Mouse (Mus musculus): ENCODE measurements around the gene Fbn1.

Fbn1 gene

DNA sequence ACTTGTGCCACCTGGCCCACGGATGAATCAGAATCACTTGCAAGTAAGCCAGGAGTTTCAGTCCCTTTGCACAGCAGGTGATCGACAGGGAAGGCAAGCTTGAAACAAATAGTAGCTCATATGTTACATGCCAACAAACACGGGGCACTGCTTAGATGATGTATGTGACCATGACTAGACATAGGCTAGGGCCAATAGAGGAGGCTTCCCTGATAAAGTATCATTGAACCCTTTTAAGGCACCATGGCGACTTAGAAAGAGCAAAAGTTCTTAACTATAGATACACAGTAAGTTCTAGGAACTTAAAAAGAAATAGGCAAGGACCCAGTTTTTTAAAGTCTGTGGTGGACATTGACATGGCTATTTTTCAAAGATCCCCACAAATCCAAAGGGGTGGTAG lies at the start of gene Fbn1:
Gene Fbn1 (minus strand): TSS at position 101 of the 400 bp plus-strand sequence.
- no peak for DNase-seq (ENCODE audit: low spot score)

DNA sequence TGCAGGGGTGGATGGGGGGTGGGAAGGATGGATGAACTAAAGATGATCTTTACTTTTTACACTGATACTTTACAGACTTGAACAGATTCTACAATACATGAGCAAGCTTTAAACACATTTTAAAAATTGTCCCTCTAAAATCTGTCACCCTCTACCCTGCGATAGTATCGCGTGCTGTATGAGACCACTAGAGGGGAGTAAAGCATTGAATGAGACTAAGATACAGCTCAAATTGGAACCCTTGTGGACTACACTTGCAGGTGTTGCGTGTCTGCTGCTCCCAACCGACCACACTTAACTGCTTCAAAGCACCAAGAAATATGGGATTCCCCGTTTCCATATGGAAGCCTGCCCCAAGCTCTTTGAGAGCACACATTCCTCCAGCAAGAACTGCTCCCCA lies 48.0 kb upstream of the Fbn1 start:
- no peak for DNase-seq (ENCODE audit: low spot score)

DNA sequence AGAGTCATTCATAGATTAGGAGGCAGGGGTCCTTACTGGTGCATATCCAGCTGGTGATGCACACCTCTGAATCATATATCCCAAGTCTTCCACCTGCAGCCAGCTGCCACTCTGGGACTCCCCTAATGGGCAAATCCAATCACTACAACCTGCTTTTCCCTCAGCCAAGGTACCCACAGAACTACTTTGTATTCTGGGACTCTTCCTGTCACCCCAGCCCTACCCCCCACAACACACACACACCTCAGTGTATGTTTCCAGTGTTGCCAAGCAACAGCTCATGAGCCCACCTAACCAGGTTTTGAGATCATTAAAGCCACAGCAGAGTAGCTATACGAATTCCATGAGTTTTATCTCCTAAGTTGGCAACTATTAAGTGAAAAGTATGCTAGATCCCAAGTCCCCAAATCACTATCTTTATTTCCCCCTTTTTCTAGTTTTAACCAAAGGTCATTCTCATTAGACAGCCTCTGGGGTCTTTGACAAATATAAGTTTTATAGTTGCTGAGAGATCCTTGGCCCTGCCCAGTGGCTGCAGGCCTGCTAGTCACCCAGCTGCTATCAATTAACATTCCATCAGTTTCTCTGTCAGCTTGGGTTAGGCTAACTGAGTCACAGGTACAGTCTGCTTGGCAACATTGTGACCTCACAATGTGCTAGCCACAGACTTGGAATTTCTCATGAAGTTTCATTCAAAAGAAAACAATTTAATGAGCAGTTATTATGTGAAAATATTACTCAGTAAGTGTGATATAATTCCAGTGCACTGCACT lies 41.2 kb upstream of the Fbn1 start:
- DNase-seq (ENCODE audit: low spot score): no peak

DNA sequence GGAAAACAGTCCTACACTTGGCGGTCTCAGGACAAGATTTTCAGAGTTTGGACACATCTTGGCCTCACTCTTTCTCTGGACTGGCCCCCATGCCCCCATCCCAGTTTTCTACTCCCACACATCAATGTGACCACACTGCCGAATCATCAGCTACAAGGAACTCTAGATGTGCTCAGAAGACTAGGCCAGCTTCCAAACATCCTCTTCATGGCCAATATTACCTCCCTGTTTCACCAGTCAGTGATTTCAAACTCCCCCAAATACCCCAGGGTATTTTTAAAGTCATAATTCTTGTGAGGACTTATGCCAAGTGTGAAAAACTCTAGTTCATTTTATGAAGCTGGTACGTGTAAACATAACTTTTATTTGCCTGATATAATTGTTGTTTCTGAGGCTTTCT lies 37.2 kb upstream of the Fbn1 start:
- DNase-seq (ENCODE audit: low spot score): no peak

DNA sequence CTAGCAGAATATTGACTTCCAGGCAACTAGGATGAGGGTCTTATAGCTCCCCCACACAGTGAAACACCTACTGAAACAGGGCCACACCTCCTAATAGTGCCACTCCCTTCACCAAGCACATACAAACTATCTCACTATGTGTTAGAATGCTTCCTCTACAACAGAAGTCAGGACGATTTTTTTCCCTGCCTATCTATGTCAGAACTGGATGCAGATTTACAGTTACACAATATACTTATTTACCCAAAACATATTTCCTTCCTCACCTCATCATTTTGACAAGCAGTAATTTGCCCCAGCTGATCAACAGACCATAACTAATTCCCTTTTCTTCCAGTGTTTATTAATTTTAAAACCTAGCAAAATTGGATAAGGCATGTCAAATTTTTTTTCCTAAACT lies 35.9 kb upstream of the Fbn1 start:
- no peak for DNase-seq (ENCODE audit: low spot score)

DNA sequence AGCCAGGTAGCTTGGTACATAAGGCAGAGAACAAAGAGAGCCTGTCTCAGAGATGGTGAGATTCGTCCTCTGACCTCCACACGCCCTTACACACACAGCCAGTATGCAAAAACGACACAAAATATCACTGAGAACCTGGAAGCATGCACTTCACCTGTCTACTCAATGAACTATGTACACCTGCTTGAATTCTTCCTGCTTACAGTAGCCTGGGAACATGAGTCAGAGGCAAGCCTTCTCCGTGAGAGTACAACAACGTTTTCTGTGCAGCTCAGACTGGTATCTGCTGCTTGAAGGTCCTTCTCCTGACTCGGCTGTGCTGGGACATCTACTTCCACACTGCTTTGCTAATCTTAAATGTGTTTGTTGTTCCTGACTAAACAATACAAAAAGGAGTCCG lies 33.7 kb upstream of the Fbn1 start:
- no peak for DNase-seq (ENCODE audit: low spot score)

DNA sequence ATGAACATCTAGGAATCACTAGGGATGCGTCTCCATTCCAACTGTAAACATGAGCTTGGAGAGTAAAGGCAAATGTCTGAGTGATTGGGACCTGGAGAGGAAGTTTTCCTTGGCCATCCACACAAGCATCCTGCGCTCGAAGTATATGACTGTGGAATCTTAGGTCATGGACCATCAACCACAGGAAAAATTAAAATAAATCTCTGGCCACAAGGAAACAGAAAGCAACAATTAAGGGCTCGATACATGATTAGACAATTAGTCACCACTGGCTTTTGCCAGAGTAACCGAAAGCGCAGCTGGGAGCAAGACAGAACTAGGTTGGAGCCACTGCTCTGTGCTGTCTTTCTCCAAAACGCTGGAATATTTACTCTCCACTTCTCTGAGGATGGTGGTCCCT lies 32.8 kb upstream of the Fbn1 start:
- no peak for DNase-seq (ENCODE audit: low spot score)

DNA sequence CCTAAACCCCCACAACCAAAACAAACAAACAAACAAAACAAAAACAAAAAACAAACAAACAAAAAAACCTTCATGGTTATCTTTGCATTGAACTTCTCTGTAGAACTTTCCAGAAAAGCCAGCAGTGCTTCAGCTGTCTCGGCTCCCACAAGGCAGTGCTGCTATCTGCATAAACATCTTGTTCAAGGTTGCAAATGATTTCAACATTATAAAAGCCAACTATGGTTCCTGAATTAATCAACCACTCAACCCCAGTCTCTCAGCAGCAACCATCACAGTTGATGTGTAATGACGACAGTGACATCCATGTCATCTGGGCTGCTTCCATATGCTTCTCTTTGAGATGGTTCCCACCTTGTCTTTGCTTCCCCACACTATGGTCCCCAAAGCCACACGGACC lies 31.8 kb upstream of the Fbn1 start:
- no peak for DNase-seq (ENCODE audit: low spot score)

DNA sequence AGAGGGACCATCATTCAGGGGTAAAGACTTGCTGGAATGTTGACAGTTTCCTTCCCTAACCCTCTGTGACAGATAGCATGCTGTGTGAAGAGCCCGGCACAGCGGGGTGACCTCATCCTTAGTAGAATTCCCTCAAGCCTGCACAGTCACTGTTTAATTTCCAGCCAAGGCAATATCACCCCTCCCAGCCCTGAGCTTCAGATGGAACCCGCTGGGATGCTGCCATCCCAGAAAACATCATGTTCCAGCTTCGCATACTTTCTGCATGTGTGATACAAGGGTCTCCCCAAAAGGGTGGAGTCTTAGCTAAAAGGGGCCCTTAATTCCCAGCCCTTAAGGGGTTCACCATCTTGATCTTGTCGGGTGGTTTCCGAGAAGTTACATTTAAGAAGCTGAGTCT lies 22.9 kb upstream of the Fbn1 start:
- DNase-seq (ENCODE audit: low spot score): no peak

DNA sequence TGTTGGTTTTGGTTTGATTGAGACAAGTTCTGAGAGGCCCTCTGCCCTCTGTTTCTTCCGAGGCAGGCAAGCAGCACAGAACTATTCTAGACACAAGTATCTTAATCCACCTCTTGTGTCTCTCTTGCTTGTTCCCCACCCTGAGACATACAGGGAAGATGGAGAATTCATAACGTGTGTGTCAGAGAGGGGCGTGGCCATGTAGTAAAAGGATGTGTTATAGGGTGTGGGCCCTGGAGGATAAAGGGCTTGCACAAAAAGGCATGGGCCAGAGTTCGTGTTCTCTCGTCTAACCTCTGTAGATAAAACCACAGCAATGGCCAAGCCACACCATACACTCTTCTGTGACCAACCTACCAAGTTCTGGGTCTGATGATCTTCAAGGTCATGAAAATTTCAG lies 18.8 kb upstream of the Fbn1 start:
- no peak for DNase-seq (ENCODE audit: low spot score)

DNA sequence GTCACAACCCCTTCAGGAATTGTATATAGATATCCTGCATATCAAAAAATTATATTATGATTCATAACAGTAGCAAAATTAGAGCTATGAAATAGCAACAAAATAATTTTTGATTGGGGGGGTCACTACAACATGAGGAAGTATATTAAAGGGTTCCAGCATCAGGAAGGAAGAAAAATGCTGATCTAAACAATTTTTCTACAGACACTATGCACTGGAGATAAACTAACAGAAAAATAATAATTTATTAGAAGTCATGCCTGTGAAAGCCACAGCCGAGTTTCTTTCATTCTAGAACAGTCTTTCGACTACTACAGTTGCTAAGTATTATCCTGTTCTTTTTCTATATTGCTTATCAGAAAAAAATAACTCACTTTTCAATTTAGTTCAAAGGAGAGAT lies 17.7 kb upstream of the Fbn1 start:
- no peak for DNase-seq (ENCODE audit: low spot score)

DNA sequence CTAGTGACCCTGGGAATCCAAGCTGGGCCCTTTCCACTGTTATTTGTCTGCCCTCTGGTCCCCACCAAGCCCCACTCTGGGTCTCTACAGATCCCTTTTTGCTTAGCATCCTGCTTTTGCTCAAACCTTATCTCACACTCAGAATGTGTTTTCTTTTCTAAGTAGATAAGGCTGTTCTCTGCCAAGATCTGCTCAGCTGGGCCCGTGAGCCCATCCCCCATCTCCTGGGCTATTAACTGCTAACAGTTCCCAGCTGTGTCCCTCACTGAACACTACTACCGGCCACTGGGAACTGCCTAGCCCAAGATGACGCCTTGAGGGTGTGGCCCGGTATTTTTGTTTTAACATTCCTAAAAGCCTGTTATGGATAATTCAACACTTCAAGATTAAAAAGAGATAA lies 8.8 kb upstream of the Fbn1 start:
- DNase-seq (ENCODE audit: low spot score): no peak

DNA sequence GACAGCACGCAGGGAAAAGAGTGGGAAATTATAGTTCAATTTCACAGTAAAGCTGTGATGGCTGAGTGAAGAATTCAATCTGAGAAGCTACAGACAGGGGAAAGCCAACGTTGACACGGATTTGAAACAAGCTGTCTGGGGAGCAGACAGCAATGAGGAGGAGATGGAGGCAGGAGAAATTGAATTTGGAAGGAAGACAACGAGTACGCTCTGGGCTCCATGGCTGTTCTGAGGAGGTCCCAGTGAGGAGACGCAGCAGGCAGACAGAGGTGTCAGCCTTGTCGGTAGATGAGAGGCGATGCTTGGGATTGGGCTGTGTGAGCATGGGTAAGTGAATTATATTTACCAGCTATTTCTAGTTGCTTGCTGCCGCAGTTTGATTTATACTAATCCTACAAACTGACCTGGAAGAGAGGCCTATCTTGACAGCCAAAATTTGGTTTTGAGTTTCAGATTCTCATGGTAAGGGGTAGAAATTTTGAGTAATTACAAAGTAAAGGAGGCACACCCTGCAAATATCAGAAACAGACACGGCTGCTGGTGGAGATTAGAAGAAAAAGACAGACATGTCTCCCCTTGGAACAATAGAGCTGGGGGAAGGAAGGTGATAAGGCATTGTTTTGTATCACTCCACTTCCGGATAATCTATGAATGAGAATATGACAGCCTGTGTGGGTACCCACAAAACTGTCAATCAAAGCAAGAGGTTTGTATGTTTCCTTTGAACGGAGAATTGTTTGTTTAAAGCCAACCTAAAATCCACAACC lies 7.7 kb upstream of the Fbn1 start:
- DNase-seq (ENCODE audit: low spot score): no peak

DNA sequence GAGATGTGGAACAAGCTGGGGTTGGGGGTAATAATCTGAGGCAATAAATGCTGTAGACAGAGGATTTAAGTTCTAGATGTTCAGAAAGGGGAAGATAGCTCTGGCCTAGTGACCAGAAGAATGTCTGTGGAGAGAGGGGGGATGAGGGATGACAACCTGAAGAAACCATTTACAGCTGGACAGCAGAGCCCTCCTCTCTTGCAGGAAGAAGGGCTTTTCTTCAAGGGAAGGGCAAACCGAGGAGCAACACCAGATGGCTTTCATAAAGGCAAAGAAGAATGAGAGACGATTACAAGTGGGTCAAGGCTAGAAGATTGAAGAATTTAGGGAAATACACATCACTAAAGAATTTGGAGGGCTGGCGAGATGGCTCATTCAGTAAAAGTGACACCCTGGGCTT lies 6.6 kb upstream of the Fbn1 start:
- no peak for DNase-seq (ENCODE audit: low spot score)

DNA sequence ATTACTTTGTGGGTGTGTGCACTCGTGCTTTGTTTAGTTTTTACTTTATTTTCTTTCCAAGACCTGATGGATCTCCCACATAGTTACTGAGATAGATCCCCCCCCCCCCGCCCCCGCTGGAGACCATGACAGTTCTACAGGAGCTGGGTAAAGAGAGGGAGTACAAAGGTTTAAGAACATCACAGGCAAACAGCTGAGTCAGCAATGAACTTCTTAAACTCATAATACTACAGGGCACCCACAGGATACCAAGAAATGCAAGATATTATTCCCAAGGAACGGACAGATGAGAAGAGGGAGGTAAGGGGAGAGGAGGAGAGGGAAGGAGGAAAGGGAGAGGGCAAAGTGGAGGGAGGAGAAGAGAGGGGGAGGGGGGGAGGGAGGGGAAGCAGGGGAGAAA lies 4.8 kb upstream of the Fbn1 start:
- no peak for DNase-seq (ENCODE audit: low spot score)

DNA sequence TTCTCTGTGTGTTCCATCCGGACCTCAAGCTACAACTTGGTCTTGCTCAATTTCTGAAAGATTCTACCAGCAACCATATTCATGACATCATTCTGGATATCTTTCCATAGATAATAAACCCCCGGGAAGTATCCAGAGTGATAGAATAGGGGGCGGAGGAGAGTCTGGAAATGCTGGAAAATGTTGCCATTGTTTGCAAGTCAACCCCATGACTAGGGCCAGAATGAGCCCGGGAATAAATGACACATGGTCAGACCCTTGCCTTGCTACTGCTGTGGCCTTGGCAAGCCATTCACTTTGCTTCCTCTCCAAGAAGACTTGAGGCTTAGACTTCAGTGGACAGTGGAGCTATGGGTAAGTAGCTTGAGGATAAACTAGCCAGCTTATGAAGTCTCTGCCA lies 4.1 kb upstream of the Fbn1 start:
- DNase-seq (ENCODE audit: low spot score): no peak

DNA sequence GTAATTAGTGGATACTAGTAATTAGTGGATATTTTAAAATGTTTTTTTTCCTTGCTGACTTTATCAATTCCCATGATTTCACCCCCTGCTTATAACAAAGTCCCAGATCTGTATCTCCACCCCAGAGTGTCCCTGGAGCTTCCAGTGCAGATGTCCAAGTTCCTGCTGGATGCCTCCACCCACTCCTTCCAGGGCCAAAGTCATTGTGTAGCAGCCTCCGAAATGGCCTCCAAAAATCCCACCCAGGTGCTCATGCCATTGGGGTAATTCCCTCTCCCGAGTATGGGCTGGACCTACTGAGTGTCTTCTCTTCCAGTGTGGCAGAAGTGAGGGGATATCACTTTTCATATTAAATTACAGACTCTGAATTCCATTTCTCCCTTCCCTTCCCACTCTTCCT lies 3.0 kb upstream of the Fbn1 start:
- no peak for DNase-seq (ENCODE audit: low spot score)

DNA sequence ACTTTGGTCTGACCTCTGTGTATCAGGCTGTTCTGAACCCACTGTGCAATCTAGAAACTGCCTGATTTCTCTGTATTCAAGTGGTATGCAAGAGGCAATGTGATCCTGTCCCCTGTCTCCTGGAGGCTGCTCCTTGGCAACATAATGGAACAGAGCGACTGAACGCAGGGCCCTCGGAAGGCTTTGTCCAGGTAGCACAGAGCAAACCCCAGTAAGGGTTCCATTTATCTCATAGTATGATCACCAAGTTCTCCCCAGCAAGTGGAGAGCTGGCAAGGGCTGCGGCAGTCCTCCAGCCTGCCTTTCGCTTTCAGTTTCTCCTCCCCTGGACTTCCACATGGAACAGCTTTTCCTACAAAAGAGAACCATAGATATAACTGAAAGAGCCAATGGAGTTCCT lies 588 bp upstream of the Fbn1 start:
- no peak for DNase-seq (ENCODE audit: low spot score)

DNA sequence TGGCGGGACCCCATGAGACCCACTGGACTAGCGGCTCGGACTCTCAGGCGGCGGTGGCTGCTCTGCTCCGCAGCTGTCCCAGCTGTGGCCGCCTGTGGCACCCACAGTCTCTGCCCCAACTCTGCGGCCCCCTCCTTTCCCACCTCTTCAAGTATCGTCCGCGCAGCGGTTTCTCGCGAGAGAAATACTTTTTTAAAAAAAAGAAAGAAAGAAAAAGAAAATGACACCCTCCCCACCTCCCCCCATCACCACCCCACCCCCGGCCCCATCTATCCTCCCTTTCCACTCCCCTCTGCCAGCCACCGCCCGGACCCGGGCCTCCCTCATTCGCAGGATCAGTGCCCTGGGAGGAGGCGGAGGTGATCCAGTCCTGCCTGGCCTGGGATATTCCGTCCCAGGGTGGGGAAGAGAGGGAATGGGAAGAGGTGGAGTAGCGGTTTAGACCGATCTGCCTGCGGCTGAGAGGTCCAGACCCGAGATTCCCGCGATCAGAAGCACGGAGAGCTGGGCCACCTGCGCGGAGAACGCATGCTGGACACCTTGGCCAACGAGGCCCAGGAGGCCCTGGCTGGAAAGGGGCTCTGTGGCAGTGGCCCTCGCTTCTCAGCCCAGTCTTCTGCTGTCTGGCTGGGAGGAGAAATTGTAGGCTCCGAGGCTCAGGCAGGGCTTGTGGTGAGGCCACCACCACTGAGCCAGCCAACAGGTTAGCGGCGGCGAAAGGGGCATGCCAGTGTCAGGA lies 1.3 kb downstream of the Fbn1 start:
- no peak for DNase-seq (ENCODE audit: low spot score)

DNA sequence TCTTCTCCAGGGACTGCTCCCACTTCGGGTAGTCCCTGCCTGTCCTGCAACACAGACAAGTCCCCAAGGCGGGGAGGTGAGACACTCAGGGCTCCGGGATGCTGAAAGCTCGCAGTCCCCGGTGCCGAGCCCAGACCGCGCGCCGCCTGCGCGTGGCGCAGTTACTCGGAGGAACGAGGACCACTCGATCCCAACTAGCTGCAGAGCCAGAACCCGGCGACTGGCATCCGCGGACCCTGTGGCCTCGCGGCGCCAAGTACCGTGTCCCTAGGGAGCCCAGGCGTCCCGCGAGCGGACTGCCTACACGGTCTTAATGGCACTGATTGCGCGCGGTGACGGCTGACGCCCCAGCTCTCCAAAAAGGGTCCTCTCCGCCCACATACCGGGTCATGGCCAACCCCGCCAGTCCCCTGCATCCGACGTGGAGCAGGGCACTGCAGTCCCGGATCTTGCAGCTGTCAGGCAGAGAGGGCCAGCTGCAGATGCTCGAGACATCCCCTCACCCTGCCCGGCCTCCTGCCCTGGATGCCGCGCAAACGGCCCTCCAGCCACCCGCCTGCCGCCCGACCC lies 2.0 kb downstream of the Fbn1 start:
- peak; percentile 19 for DNase-seq (ENCODE audit: low spot score)

DNA sequence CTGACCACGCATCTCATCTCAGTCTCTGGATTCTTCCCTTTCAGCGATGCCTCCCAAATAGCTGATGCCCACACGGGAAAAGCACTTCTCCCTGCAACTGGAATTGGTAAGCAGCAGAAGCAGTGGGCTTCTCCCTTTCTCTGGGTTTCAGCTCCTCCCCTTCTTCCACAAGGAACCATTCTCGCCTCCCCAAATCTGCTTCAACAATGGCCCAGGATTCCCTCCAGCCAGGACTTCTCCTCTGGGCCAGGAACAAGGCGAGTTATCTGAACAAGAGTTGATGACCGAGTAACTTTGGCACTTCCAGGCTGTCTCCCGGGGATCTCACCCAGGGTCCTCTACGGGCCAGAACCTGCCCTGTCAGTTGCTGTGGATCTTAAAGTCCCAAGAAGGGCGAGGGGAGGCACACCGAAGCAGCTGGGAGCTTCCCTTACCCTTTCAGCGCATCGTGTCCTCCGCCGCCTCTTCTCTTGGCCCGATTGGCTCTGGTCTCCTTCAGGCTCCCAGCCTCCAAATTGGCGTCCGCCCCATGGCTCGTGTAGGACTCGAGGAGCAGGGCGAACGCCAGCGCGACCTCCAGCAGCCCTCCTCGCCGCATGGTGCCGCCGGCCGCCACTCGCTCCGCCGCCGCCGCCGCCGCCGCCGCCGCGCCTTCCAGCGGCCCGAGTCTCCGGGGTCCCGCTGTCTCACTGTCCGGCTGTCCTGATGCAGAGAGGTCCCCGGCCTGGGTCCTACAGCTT lies 2.6 kb downstream of the Fbn1 start, which contains the start of gene Gm9913:
Gene Gm9913 (plus strand): TSS at position 84 of the 740 bp plus-strand sequence.
- no peak for DNase-seq (ENCODE audit: low spot score)

DNA sequence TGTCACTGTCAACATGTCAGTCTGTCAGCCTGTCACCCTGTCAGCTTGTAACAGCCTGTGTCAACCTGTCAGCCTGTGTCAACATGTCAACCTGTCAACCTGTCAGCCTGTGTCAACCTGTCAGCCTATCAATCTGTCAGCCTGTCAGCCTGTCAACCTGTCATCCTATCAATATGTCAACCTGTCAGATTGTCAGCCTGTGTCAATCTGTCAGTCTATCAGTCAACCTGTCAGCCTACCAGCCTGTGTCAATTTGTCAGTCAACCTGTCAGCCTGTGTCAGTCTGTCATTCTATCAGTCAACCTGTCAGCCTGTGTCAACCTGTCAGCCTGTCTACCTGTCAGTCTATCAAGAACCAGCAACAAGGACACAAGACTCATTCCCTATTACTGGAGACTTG lies 6.3 kb downstream of the Fbn1 start:
- DNase-seq (ENCODE audit: low spot score): no peak

All from left cerebral cortex, adult 11 months (tissue).